Mouse (Mus musculus) limb, embryonic 13.5 days (tissue): ENCODE data around the gene Patl2. TPM values are rescaled to one million over a fixed set of nuclear protein-coding genes. Genes with fewer than 3 reads are reported as not detected.

ENCODE experiments used
- ATAC-seq: fragments of 200-750 bp; cut with Nextera tagmentation; 2 replicates; pipeline ENCODE4 v1.8.0; 2017; ENCODE audit warnings: low read depth, moderate number of reproducible peaks, moderate TSS enrichment; ENCODE audit not compliant: low FRiP score
- H3K27ac ChIP-seq: fragments of 300-500 bp; sonication (generic); 2 replicates; pipeline ENCODE4 v1.5.1; 2015; ENCODE audit warnings: inconsistent platforms, mild to moderate bottlenecking, moderate library complexity
- H3K27me3 ChIP-seq: fragments of 300-500 bp; sonication (generic); 2 replicates; pipeline ENCODE4 v1.6.1; 2015; ENCODE audit warnings: mild to moderate bottlenecking, inconsistent platforms
- H3K36me3 ChIP-seq: fragments of 300-500 bp; sonication (generic); 2 replicates; pipeline ENCODE4 v1.6.1; 2015; ENCODE audit warnings: inconsistent platforms, mild to moderate bottlenecking, moderate library complexity
- H3K4me1 ChIP-seq: fragments of 300-500 bp; sonication (generic); 2 replicates; pipeline ENCODE4 v1.6.1; 2015; ENCODE audit warnings: inconsistent platforms
- H3K4me2 ChIP-seq: fragments of 300-500 bp; sonication (generic); replicated peaks from 2 replicates; pipeline ENCODE4 v1.6.1; 2015; ENCODE audit warnings: inconsistent platforms, mild to moderate bottlenecking, moderate library complexity
- H3K4me3 ChIP-seq: fragments of 300-500 bp; sonication (generic); 2 replicates; pipeline ENCODE4 v1.5.1; 2015; ENCODE audit warnings: moderate library complexity, mild to moderate bottlenecking, inconsistent platforms
- H3K9ac ChIP-seq: fragments of 300-500 bp; sonication (generic); 2 replicates; pipeline ENCODE4 v1.6.1; 2015; ENCODE audit warnings: mild to moderate bottlenecking, inconsistent platforms
- H3K9me3 ChIP-seq: fragments of 300-500 bp; sonication (generic); 2 replicates; pipeline ENCODE4 v1.6.1; 2016; ENCODE audit warnings: inconsistent platforms
- WGBS: fragments of 180-500 bp; shearing (Covaris S2); methylation state at CpG from one replicate; pipeline ENCODE4 v1.1.7; 2015; 5-methylcytosine and 5-hydroxymethylcytosine counted together
- polyA plus RNA-seq: library from polyadenylated mRNA; unstranded; fragments of >200 nt; fragmentation: Nextera tagmentation; extraction: Ambion mirVana; gene quantifications from 2 replicates; pipeline ENCODE4 v1.2.1, GENCODE M21; 2015

The Patl2 gene
- polyA plus RNA-seq, 1 experiment from 2014 or later: not detected

DNA sequence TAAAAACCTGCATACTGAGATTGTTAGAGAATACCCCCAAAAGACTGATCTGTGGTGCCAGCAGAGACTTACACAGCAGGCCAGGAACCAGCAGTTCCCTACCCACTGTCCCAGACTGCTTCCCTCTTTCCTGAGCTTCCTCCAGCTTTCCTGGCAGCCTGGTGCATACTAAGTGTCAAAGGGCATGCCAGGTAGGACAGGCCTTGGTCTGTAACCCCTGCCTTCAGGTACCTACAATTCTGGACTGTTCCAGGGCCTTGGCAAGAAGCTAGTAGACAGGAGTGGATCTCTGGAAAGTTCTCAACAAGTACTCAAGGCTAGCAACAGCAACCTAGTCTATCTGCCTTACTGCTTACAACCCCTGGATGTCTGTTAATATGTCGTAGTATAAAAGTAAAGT lies 34.8 kb downstream of the Patl2 start:
- Histone ChIP-seq H3K27me3 (no peaks in the 10 kb centered on the region), H3K4me3 (no peak overlapping the region), H3K4me2 (no peak overlapping the region), H3K36me3 (peaks cover 31% of the 10 kb centered on the region), H3K9ac (no peak overlapping the region), H3K9me3 (no peaks in the 10 kb centered on the region), H3K4me1 (peaks cover 9% of the 10 kb centered on the region), H3K27ac (no peak overlapping the region)
- ATAC-seq: no peak
- 86% methylated on average over 1 of the region's 1 CpGs for WGBS

DNA sequence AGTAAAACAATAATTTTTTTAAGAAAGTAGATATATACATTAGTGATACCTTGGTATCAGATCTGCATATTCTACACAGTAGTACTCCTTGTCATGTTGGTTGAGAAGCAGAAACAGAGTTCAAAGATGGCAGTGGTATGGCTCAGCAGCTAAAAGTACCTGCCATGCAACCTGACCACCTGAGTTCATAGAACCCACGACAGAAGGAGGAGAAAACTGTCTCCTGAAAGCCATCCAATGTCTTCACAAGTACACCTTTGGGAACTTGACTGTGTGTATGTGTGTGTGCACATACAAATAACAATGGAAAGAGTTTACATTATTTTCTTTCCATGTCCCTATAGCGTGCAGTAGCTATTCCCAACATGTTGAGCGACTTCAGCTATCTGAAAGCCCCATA lies 36.3 kb downstream of the Patl2 start:
- no peaks in the 10 kb centered on the region for H3K27me3 ChIP-seq
- no peak overlapping the region for H3K27ac ChIP-seq
- no peak overlapping the region for H3K4me2 ChIP-seq
- peaks cover 9% of the 10 kb centered on the region for H3K4me1 ChIP-seq
- H3K4me3 ChIP-seq: no peak overlapping the region
- 82% methylated on average over 3 of the region's 3 CpGs for WGBS
- H3K36me3 ChIP-seq: peaks cover 27% of the 10 kb centered on the region
- no peaks in the 10 kb centered on the region for H3K9me3 ChIP-seq
- ATAC-seq: no peak
- no peak overlapping the region for H3K9ac ChIP-seq

DNA sequence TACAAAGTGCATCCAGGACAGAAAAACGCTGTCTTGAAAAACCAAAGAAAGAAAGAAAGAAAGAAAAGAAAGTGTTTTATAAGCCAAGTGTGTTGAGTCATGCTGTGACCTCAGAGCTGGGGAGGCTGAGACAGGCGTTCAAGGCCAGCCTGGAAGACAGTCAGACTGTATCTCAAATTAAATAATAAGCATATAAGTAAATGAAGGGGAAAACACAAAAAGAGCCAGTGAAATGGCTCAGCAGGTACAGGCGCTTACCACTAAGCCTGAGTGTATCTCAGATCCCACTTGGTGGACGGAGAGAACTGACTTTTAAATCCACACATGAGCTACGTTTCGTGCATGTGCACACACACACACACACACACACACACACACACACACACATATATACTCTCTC lies 36.7 kb downstream of the Patl2 start:
- peak overlapping the region; percentile 72 for H3K4me2 ChIP-seq
- H3K9me3 ChIP-seq: no peaks in the 10 kb centered on the region
- WGBS: 94% methylated on average over 6 of the region's 6 CpGs

DNA sequence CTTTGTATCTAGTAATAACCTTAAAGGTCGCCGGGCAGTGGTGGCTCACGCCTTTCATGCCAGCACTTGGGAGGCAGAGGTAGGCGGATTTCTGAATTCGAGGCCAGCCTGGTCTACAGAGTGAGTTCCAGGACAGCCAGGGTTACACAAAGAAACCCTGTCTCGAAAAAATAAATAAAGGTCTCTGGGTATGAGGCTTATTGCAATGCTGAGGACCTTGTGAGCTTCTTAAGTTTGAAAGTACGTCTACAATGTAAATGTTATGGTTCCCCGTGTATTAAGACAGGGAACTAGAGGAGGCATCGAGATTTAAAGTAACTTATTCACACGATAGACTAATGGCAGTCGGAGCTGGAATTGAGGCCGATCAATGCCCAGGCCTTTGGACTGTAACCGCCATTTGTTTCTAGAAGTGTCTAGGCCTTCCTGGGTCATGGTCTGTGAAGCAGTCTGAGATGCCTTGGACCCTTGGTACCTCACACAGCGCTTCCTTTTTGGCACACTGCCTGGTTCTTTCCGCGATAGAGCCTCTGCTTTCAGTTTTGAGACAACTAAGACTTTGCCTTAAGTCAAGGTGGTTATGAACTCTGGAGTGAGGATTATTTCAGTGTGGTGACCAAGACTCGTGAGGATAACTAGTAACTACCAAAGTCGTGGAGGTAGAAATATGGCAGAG lies 37.6 kb downstream of the Patl2 start:
- no peaks in the 10 kb centered on the region for H3K9me3 ChIP-seq
- H3K4me3 ChIP-seq: peak overlapping the region; percentile 66
- peak overlapping the region; percentile 72 for H3K4me2 ChIP-seq
- H3K27ac ChIP-seq: no peak overlapping the region
- peak; percentile 6; the same call in 1 of the 2 replicates for ATAC-seq
- WGBS: 30% methylated on average over 18 of the region's 18 CpGs
- peaks cover 9% of the 10 kb centered on the region for H3K4me1 ChIP-seq
- peaks cover 21% of the 10 kb centered on the region for H3K36me3 ChIP-seq
- peak overlapping the region; percentile 74 for H3K9ac ChIP-seq
- no peaks in the 10 kb centered on the region for H3K27me3 ChIP-seq

More for the DNA sequence above, 36.7 kb downstream of the Patl2 start:
- Histone ChIP-seq H3K4me1 (peaks cover 9% of the 10 kb centered on the region), H3K27ac (no peak overlapping the region), H3K27me3 (no peaks in the 10 kb centered on the region), H3K9ac (no peak overlapping the region), H3K36me3 (peaks cover 23% of the 10 kb centered on the region), H3K4me3 (peak overlapping the region; percentile 66; the same call in 1 of the 2 replicates)
- ATAC-seq: no peak

DNA sequence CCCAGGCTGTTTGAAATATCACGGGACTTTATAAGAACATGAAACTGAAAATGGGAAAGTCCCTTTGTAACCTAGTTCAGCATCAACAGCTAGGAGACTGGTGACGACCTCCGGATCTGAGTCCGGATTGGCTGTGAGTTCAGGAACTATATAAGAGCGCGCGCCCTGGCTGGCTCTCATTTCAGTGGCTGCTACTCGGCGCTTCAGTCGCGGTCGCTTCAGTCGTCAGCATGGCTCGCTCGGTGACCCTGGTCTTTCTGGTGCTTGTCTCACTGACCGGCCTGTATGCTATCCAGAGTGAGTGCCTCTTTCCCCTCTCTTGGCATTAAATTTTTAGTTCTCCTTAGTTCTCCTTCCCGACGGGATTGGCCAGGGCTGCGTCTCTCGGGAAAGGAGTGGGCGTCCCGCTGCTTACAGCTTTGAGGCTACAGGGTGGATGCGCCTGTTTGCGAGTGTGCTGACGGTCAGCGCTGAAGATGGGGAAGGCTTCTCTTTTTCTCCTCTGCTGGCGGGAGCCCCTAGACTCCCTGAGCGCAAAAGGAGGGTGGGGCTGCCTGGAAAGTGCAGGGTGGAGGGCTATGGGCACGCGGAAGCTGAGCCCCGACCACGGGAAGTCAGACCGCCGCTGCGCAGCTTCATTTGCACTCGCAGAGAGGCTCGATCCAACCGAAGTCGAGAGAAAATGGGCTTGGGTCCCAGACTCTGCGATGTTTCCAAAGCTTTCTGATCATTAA lies 38.3 kb downstream of the Patl2 start, which contains the start of gene B2m:
B2m (plus strand) TSS at position 179 of the 734 bp plus-strand sequence.
- ATAC-seq: peak; percentile 99
- no peaks in the 10 kb centered on the region for H3K27me3 ChIP-seq
- H3K9me3 ChIP-seq: no peaks in the 10 kb centered on the region
- H3K27ac ChIP-seq: peak within 1 kb of the TSS; percentile 72
- peaks cover 9% of the 10 kb centered on the region for H3K4me1 ChIP-seq
- H3K4me2 ChIP-seq: peak within 1 kb of the TSS; percentile 72
- peak within 1 kb of the TSS; percentile 66 for H3K4me3 ChIP-seq
- WGBS: under 1% methylated on average over 40 of the region's 40 CpGs
- H3K36me3 ChIP-seq: peaks cover 17% of the 10 kb centered on the region
- peak within 1 kb of the TSS; percentile 74 for H3K9ac ChIP-seq

DNA sequence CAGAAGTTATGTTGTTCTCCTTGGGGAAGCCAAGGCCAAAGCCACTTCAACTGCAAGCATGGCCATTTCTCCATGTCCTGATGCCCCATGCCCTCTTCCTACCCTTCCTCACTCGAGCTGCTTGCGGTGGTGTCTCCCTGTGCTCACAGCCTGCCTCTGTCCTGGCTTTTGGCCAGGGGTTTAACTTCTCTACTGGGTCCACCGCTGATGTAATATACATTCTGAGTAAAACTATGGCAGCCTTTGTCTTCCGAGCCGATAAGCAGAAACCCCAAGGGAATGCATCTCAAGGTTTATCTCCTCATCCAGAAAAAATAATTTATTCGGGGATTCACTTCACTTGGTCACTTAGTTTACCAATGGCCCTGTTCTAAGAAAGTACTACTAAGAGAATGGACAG lies 39.3 kb downstream of the Patl2 start:
- 77% methylated on average over 6 of the region's 6 CpGs for WGBS
- H3K4me2 ChIP-seq: no peak overlapping the region
- H3K4me3 ChIP-seq: no peak overlapping the region

DNA sequence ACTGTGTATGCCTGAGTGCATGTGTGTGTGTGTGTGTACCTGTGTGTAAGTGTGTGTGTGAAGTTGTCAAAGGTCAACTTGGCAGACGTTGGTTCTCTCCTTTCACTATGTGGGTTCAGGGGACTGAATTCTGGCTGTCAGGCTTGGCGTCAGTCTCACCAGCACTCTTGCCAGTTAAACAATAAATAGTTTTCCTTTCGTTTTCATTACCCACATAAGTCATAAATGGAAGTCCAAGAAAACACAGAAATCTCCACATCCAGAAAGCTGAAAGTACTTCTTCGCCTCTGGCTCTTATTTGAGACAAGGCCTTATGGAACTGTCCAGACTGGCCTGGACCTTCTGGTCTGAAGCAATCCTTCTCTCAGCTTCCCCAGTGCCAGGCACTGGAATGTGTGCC lies 40.2 kb downstream of the Patl2 start:
- no peak overlapping the region for H3K4me3 ChIP-seq
- H3K27me3 ChIP-seq: no peaks in the 10 kb centered on the region
- ATAC-seq: no peak
- H3K4me1 ChIP-seq: peaks cover 9% of the 10 kb centered on the region
- no peaks in the 10 kb centered on the region for H3K9me3 ChIP-seq
- 0 out of 2 replicates have a peak, but pooled peaks cover 1% of the 10 kb centered on the region for H3K36me3 ChIP-seq
- 61% methylated on average over 4 of the region's 4 CpGs for WGBS
- no peak overlapping the region for H3K27ac ChIP-seq
- H3K9ac ChIP-seq: no peak overlapping the region
- H3K4me2 ChIP-seq: no peak overlapping the region

More for the DNA sequence above, 39.3 kb downstream of the Patl2 start:
- peaks cover 9% of the 10 kb centered on the region for H3K4me1 ChIP-seq
- no peak for ATAC-seq
- no peak overlapping the region for H3K27ac ChIP-seq
- H3K27me3 ChIP-seq: no peaks in the 10 kb centered on the region
- peaks cover 11% of the 10 kb centered on the region; the same call in 1 of the 2 replicates for H3K36me3 ChIP-seq
- H3K9ac ChIP-seq: no peak overlapping the region
- no peaks in the 10 kb centered on the region for H3K9me3 ChIP-seq

DNA sequence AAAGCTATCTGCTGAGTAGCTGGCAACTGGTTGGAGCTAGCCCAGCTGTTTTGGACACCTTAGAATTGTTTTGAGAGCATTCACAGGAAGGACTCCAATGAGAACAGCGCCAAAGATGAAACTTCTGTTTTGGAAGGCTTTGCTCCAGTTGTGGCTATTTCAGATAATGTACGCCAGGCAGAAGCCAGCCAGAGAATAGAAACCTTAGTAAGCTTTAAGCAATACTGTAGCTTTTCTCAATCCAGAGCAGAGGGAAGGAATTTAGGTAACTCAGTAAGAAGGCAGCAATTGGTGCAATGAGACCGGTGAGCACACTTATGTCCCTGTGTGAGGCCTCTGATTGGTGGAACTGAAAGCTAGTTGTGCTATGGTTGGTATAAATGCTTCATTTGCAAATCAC lies 42.9 kb downstream of the Patl2 start:
- 89% methylated on average over 3 of the region's 3 CpGs for WGBS
- Histone ChIP-seq H3K9me3 (no peaks in the 10 kb centered on the region), H3K27me3 (no peaks in the 10 kb centered on the region), H3K4me1 (no peaks in the 10 kb centered on the region), H3K4me3 (no peak overlapping the region), H3K27ac (no peak overlapping the region), H3K9ac (no peak overlapping the region), H3K36me3 (no peaks in the 10 kb centered on the region), H3K4me2 (no peak overlapping the region)
- ATAC-seq: no peak

DNA sequence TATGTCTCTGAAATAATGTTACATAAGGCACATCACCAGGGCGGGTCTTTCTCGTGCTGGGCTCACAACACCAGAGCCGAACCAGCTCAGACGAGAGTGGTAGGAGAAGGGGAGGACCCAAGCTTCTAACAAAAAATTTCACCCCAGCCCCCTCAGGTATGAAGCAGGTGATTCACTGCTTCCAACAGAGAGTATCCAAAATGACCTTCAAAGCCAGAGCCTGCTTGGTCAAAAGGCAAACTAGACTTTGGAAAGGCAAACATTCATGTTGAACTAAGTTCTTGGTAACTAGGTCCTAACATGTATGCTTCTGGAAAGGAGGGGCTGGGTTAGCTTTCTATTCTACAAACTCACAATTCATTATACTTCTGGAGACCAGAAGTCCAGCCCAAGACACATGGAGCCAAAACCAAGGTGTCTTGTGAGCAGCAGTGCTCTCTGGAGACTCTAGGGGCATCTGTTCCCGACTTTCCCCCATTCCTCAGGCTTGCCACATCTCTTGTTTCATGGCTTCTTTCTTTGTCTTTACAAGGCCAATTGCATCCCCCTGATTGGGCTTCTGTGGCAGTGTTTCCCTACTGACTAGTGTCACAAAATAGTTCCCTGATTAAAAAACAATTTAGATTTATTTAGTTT lies 44.5 kb downstream of the Patl2 start:
- Histone ChIP-seq H3K36me3 (no peaks in the 10 kb centered on the region), H3K27ac (no peak overlapping the region), H3K9ac (no peak overlapping the region), H3K4me1 (no peaks in the 10 kb centered on the region), H3K4me2 (no peak overlapping the region), H3K27me3 (no peaks in the 10 kb centered on the region), H3K9me3 (no peaks in the 10 kb centered on the region), H3K4me3 (no peak overlapping the region)
- ATAC-seq: no peak
- WGBS: 79% methylated on average over 5 of the region's 5 CpGs

DNA sequence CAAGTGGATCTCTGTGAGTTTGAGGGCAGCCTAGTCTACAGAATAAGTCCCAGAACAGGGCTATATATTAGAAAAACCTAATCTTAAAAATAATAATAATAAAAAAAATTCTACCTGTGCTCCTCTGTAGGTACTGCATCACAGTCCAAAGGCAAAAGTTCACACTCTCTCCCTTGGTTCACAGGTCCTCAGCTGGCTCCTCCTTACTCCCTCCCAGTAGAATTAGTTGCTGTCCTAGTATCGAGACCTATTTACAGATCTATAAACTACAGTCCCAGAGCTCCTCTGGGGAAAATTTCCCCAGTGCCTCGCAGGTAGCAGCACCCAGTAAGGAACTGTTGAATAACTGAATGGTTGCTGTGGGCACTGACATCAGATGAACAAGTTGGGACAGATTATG lies 45.2 kb downstream of the Patl2 start:
- 64% methylated on average over 2 of the region's 2 CpGs for WGBS
- Histone ChIP-seq H3K27me3 (no peaks in the 10 kb centered on the region), H3K9me3 (no peaks in the 10 kb centered on the region), H3K36me3 (no peaks in the 10 kb centered on the region), H3K9ac (no peak overlapping the region), H3K4me2 (no peak overlapping the region), H3K4me1 (no peaks in the 10 kb centered on the region), H3K4me3 (no peak overlapping the region), H3K27ac (no peak overlapping the region)
- no peak for ATAC-seq

DNA sequence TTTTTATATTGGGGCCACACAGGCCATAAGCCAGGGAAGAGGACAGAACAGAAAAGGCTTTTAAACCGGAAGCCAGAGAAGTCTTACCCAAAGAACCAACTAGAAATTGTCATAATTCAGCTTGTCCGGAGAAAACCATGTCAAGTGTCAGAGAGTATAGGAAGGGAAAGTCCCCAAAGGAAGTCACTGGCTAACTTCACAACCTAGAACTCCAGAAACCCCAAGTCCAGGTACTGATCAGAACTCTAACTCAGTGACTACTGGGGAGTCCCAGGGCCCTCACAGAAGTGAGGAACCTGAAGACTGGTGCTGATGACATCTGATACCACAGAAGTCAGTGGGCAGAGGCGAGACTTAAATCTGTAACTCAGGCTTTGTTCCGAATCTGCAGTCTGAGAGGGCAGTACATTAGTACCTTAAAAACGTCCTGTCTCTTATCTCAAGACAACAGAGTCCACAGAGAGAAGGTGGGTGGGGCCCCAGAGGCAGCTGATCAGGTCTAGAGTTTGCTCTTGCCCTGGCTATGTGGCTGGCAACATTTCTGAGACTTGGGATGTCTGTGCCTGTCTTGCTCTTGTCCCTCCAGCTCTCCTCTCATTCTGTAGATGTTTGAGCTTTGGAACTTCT lies 48.0 kb downstream of the Patl2 start:
- H3K4me2 ChIP-seq: no peak overlapping the region
- WGBS: 58% methylated on average over 5 of the region's 5 CpGs
- H3K27ac ChIP-seq: no peak overlapping the region
- no peaks in the 10 kb centered on the region for H3K27me3 ChIP-seq
- H3K9me3 ChIP-seq: no peaks in the 10 kb centered on the region
- H3K36me3 ChIP-seq: no peaks in the 10 kb centered on the region
- ATAC-seq: no peak
- H3K9ac ChIP-seq: no peak overlapping the region
- H3K4me3 ChIP-seq: no peak overlapping the region
- no peaks in the 10 kb centered on the region for H3K4me1 ChIP-seq

DNA sequence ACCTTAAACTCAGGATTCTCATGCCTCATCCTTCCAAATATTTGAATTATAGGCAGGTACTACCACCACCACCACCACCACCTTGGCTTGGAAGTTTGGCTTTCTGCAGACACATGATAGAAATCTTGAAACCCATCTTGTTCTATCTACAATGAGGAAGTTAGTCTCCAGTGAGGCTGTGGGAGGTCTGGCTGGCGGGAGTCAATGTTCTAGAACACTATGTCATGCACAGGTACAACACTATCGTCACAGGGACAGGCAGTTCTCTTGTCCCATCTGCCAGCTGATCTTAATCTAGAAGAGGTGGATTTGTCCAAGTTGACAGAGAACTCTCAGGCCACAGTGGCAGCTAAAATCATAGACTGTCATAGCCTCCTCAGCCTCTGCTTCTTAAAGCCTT lies 53.4 kb downstream of the Patl2 start:
- H3K9ac ChIP-seq: no peak overlapping the region
- no peak for ATAC-seq
- 83% methylated on average over 2 of the region's 2 CpGs for WGBS
- no peaks in the 10 kb centered on the region for H3K4me1 ChIP-seq
- H3K4me3 ChIP-seq: no peak overlapping the region
- H3K4me2 ChIP-seq: no peak overlapping the region
- H3K36me3 ChIP-seq: no peaks in the 10 kb centered on the region
- H3K27me3 ChIP-seq: 0 out of 2 replicates have a peak, but pooled peaks cover 2% of the 10 kb centered on the region
- H3K27ac ChIP-seq: no peak overlapping the region
- H3K9me3 ChIP-seq: no peaks in the 10 kb centered on the region
